Mouse (Mus musculus): ENCODE data around the gene Tmem183a. TPM values are rescaled to one million over a fixed set of nuclear protein-coding genes. Genes with fewer than 3 reads are reported as not detected.

Tmem183a gene
- polyA plus RNA-seq, 1 experiment from 2014 or later: 118 TPM

GRCm38 (mm10) chr1:134342278-134342664 lies 19.5 kb downstream of the Tmem183a start:
- H3K27ac ChIP-seq: no peak overlapping the region
- peak; percentile 25 for DNase-seq (ENCODE audit: low spot score)
- H3K4me3 ChIP-seq: no peak overlapping the region
- no peaks in the 10 kb centered on the region for H3K9me3 ChIP-seq (replicated peaks)
- WGBS: 68% methylated on average over 2 of the region's 2 CpGs
- no peaks in the 10 kb centered on the region for H3K27me3 ChIP-seq (ENCODE audit: low read depth, poor library complexity, severe bottlenecking)
- H3K36me3 ChIP-seq: peaks cover 17% of the 10 kb centered on the region
- peaks cover 15% of the 10 kb centered on the region for H3K4me1 ChIP-seq

GRCm38 (mm10) chr1:134341641-134342277 lies 20.0 kb downstream of the Tmem183a start:
- peak; percentile 21 for DNase-seq (ENCODE audit: low spot score)
- no peaks in the 10 kb centered on the region for H3K9me3 ChIP-seq (replicated peaks)
- peaks cover 12% of the 10 kb centered on the region for H3K36me3 ChIP-seq
- H3K27me3 ChIP-seq (ENCODE audit: low read depth, poor library complexity, severe bottlenecking): no peaks in the 10 kb centered on the region
- WGBS: 82% methylated on average over 5 of the region's 5 CpGs
- no peak overlapping the region for H3K27ac ChIP-seq
- peaks cover 15% of the 10 kb centered on the region for H3K4me1 ChIP-seq
- H3K4me3 ChIP-seq: no peak overlapping the region

GRCm38 (mm10) chr1:134339757-134340619 lies 21.8 kb downstream of the Tmem183a start:
- 95% methylated on average over 18 of the region's 18 CpGs for WGBS

GRCm38 (mm10) chr1:134339162-134339561 lies 22.6 kb downstream of the Tmem183a start:
- Histone ChIP-seq H3K27me3 (ENCODE audit: low read depth, poor library complexity, severe bottlenecking) (no peaks in the 10 kb centered on the region), H3K27ac (no peak overlapping the region), H3K4me3 (no peak overlapping the region), H3K4me1 (peaks cover 16% of the 10 kb centered on the region), H3K9me3 (replicated peaks) (no peaks in the 10 kb centered on the region), H3K36me3 (no peaks in the 10 kb centered on the region)
- 91% methylated on average over 7 of the region's 7 CpGs for WGBS
- no peak for DNase-seq (ENCODE audit: low spot score)

More at GRCm38 (mm10) chr1:134339757-134340619, 21.8 kb downstream of the Tmem183a start:
- no peak overlapping the region for H3K4me3 ChIP-seq
- peak; percentile 25 for DNase-seq (ENCODE audit: low spot score)
- no peak overlapping the region for H3K27ac ChIP-seq
- H3K9me3 ChIP-seq (replicated peaks): no peaks in the 10 kb centered on the region
- H3K27me3 ChIP-seq (ENCODE audit: low read depth, poor library complexity, severe bottlenecking): no peaks in the 10 kb centered on the region
- H3K4me1 ChIP-seq: peaks cover 23% of the 10 kb centered on the region
- no peaks in the 10 kb centered on the region for H3K36me3 ChIP-seq

GRCm38 (mm10) chr1:134336958-134337710 lies 24.6 kb downstream of the Tmem183a start:
- 86% methylated on average over 11 of the region's 11 CpGs for WGBS

GRCm38 (mm10) chr1:134335924-134336810 lies 25.6 kb downstream of the Tmem183a start:
- Histone ChIP-seq H3K27ac (no peak overlapping the region), H3K4me3 (no peak overlapping the region), H3K27me3 (ENCODE audit: low read depth, poor library complexity, severe bottlenecking) (no peaks in the 10 kb centered on the region), H3K4me1 (peaks cover 16% of the 10 kb centered on the region; the same call in 1 of the 2 replicates), H3K36me3 (no peaks in the 10 kb centered on the region), H3K9me3 (replicated peaks) (no peaks in the 10 kb centered on the region)
- no peak for DNase-seq (ENCODE audit: low spot score)
- WGBS: 88% methylated on average over 12 of the region's 12 CpGs

More at GRCm38 (mm10) chr1:134336958-134337710, 24.6 kb downstream of the Tmem183a start:
- Histone ChIP-seq H3K4me3 (no peak overlapping the region), H3K4me1 (peaks cover 16% of the 10 kb centered on the region; the same call in 1 of the 2 replicates), H3K9me3 (replicated peaks) (no peaks in the 10 kb centered on the region), H3K36me3 (no peaks in the 10 kb centered on the region), H3K27ac (no peak overlapping the region), H3K27me3 (ENCODE audit: low read depth, poor library complexity, severe bottlenecking) (no peaks in the 10 kb centered on the region)
- DNase-seq (ENCODE audit: low spot score): no peak

- Histone ChIP-seq H3K27me3 (ENCODE audit: low read depth, poor library complexity, severe bottlenecking) (no peaks in the 10 kb centered on the region), H3K36me3 (no peaks in the 10 kb centered on the region), H3K9me3 (replicated peaks) (no peaks in the 10 kb centered on the region), H3K27ac (no peak overlapping the region), H3K4me3 (no peak overlapping the region), H3K4me1 (peaks cover 16% of the 10 kb centered on the region; the same call in 1 of the 2 replicates)
- DNase-seq (ENCODE audit: low spot score): no peak
- WGBS: 69% methylated on average over 13 of the region's 13 CpGs
These were observed 26.4 kb downstream of the Tmem183a start for GRCm38 (mm10) chr1:134335211-134335923.

- Histone ChIP-seq H3K4me1 (peaks cover 16% of the 10 kb centered on the region; the same call in 1 of the 2 replicates), H3K27ac (no peak overlapping the region), H3K4me3 (no peak overlapping the region), H3K36me3 (no peaks in the 10 kb centered on the region), H3K27me3 (ENCODE audit: low read depth, poor library complexity, severe bottlenecking) (no peaks in the 10 kb centered on the region), H3K9me3 (replicated peaks) (no peaks in the 10 kb centered on the region)
- no peak for DNase-seq (ENCODE audit: low spot score)
- WGBS: 79% methylated on average over 7 of the region's 7 CpGs
These were observed 27.5 kb downstream of the Tmem183a start for GRCm38 (mm10) chr1:134334111-134334827.

- Histone ChIP-seq H3K9me3 (replicated peaks) (no peaks in the 10 kb centered on the region), H3K27me3 (ENCODE audit: low read depth, poor library complexity, severe bottlenecking) (no peaks in the 10 kb centered on the region), H3K4me3 (no peak overlapping the region), H3K4me1 (peaks cover 16% of the 10 kb centered on the region; the same call in 1 of the 2 replicates), H3K27ac (no peak overlapping the region), H3K36me3 (no peaks in the 10 kb centered on the region)
- 87% methylated on average over 10 of the region's 10 CpGs for WGBS
- no peak for DNase-seq (ENCODE audit: low spot score)
These were observed 28.2 kb downstream of the Tmem183a start for GRCm38 (mm10) chr1:134333371-134334110.

GRCm38 (mm10) chr1:134332770-134333271 lies 29.0 kb downstream of the Tmem183a start, which contains the start of gene Ppfia4:
Gene Ppfia4, minus strand, starts transcription at chr1:134332928.
- Histone ChIP-seq H3K27me3 (ENCODE audit: low read depth, poor library complexity, severe bottlenecking) (no peaks in the 10 kb centered on the region), H3K4me1 (peaks cover 16% of the 10 kb centered on the region; the same call in 1 of the 2 replicates), H3K9me3 (replicated peaks) (no peaks in the 10 kb centered on the region), H3K4me3 (no peak within 1 kb of the TSS), H3K36me3 (no peaks in the 10 kb centered on the region), H3K27ac (no peak within 1 kb of the TSS; the same call in 1 of the 2 replicates)
- no peak for DNase-seq (ENCODE audit: low spot score)
- WGBS: 67% methylated on average over 13 of the region's 13 CpGs
